Mouse (Mus musculus) induced T-regulatory cell, adult 2 months (primary cell): ENCODE measurements at regions not wholly inside any gene's neighbourhood (a gene's known extent, or its start where the extent isn't known, plus 50 kb on each side); places are given as distances from the start of the nearest gene placed in this dataset.
A peak's percentile ranks its signal among the peaks of the same experiment; 100 is the strongest.

Source experiments
- DNase-seq: peaks from one replicate; pipeline ENCODE4 v3.0.0-alpha.2; 2012; ENCODE audit warnings: low read depth

GRCm38 (mm10) chr10:38269136-38269535, 552.4 kb downstream of the Rfpl4b start:
- peak; percentile 1 for DNase-seq

- no peak for DNase-seq
Observed at GRCm38 (mm10) chr10:38265564-38265963, 556.0 kb downstream of the Rfpl4b start.

- DNase-seq = no peak
Observed at GRCm38 (mm10) chr10:38246821-38247220, 574.8 kb downstream of the Rfpl4b start.
